Mouse (Mus musculus): ENCODE results near the gene Mad1l1.

Mad1l1 gene

DNA sequence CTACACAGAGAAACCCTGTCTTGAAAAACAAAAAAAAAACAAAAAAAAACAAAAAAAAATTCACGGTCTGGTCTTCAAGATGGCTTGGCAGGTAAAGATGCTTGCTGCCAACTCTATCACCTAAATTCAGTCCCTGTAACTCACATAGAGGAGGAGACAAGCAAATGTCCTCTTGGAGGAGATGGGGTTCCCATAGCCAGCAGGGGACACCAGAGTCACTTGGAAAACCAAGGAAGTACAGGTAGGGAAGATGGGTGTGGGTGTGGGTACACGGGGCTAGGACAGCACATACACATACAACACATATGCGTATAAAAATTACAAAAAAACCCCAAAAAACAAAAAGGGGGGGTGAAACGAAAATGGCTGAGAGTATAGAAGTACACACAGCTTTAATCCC is 21.5 kb upstream of the Mad1l1 start:
- Histone ChIP-seq H3K36me3 (ENCODE audit: control insufficient read depth, insufficient read depth, low read length, poor library complexity, severe bottlenecking) (peaks cover 20% of the 10 kb centered on the region), H3K27me3 (ENCODE audit: control insufficient read depth, insufficient read depth, low read length, poor library complexity, severe bottlenecking) (no peaks in the 10 kb centered on the region)
- no peak for DNase-seq (ENCODE audit: low read depth, low spot score)

DNA sequence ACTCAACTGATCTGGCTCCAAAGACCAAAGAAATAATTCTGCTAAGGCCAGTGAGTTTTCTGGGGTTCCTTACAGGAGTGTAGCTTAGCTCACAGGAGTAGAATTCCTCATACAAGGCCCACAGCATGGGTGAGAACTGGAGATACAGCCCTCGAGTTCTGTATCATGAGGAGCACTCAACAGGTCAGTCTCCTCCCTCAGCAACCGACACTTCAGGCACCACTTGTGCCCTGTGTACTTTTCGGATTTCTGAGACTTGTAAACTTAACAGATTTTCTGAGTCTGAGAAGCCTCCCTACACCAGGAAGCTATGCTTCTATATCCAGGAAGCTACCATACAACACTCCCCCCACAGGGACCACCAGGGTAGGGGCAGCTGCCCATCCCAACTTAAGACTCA is 18.5 kb upstream of the Mad1l1 start:
- H3K36me3 ChIP-seq (ENCODE audit: control insufficient read depth, insufficient read depth, low read length, poor library complexity, severe bottlenecking), result peaks cover 8% of the 10 kb centered on the region
- H3K27me3 ChIP-seq (ENCODE audit: control insufficient read depth, insufficient read depth, low read length, poor library complexity, severe bottlenecking), result no peaks in the 10 kb centered on the region
- no peak for DNase-seq (ENCODE audit: low read depth, low spot score)

DNA sequence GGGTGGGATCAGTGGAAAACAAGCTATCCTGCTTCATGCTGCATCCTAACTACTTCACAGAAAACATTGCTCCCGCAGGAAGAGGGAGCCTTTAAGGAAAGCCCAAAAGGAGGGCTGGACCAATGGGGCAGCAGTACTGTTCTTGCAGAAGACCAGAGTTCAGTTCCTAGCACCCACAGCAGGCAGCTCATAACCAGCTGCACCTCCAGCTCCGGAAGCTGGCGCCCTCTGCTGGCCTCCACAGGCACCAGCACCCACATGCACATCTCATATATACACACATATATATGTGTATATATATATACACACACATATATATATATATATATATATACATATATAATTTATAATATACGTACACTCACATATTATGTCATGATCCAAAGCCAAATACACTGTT is 17.4 kb upstream of the Mad1l1 start:
- H3K36me3 ChIP-seq (ENCODE audit: control insufficient read depth, insufficient read depth, low read length, poor library complexity, severe bottlenecking), result peaks cover 8% of the 10 kb centered on the region
- no peaks in the 10 kb centered on the region for H3K27me3 ChIP-seq (ENCODE audit: control insufficient read depth, insufficient read depth, low read length, poor library complexity, severe bottlenecking)
- peak; percentile 37 for DNase-seq (ENCODE audit: low read depth, low spot score)

DNA sequence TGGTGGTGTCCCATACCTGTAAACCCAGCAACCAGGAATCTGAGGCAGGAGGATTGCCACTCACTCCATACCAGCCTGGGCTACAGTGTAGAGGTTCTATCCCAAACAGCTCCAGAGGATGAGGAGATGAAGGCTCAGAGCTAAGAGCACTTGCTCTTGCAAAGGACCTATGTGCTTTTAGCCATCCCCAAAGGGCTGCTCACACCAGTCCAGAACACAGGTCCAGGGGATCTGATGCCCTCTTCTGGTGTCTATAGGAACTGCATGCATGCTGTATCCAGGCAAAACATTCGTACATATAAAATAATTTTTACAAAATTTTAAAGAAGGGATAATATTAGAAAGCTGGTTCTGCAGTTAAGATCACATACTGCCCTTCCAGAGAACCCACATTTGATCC is 15.3 kb upstream of the Mad1l1 start:
- H3K27me3 ChIP-seq (ENCODE audit: control insufficient read depth, insufficient read depth, low read length, poor library complexity, severe bottlenecking), result no peaks in the 10 kb centered on the region
- DNase-seq (ENCODE audit: low read depth, low spot score), result peak; percentile 71
- H3K36me3 ChIP-seq (ENCODE audit: control insufficient read depth, insufficient read depth, low read length, poor library complexity, severe bottlenecking), result peaks cover 7% of the 10 kb centered on the region; the same call in 1 of the 2 replicates

DNA sequence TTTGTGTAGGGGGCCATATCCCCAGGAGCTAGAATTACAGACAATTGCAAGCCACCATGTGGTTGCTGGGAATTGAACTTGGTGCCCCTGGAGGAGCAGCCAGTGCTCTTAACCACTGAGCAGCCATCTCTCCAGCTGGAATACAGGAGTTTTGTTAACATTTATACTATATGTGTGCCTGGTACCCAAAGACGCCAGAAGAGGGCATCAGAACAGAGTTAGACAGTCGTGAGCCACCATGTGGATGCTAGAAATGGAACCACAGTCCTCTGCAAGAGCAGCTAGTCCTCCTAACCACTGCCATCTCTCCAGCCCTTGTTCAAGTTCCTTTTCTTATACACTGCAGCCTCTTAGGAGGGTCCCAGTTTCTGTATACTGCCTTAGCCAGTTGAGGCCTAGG is 12.3 kb upstream of the Mad1l1 start:
- H3K36me3 ChIP-seq (ENCODE audit: control insufficient read depth, insufficient read depth, low read length, poor library complexity, severe bottlenecking), result peaks cover 1% of the 10 kb centered on the region
- DNase-seq (ENCODE audit: low read depth, low spot score), result peak; percentile 71
- H3K27me3 ChIP-seq (ENCODE audit: control insufficient read depth, insufficient read depth, low read length, poor library complexity, severe bottlenecking), result no peaks in the 10 kb centered on the region

DNA sequence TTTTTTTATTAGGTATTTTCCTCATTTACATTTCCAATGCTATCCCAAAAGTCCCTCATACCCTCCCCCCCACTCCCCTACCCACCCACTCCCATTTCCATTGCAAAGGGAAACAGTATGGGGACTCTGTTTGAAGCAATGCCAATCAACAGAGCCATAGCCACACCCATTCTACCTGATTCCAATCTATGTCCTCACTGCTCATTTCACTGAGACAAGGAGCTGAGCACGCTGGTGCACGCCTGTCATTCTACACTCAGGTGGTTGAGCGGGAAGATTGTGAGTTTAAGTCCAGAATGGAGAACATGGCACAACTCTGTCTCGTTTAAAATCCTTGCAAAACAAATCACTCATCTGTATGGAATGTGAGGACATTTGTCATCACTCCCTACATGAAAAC is 11.2 kb upstream of the Mad1l1 start:
- no peak for DNase-seq (ENCODE audit: low read depth, low spot score)
- no peaks in the 10 kb centered on the region for H3K27me3 ChIP-seq (ENCODE audit: control insufficient read depth, insufficient read depth, low read length, poor library complexity, severe bottlenecking)
- H3K36me3 ChIP-seq (ENCODE audit: control insufficient read depth, insufficient read depth, low read length, poor library complexity, severe bottlenecking), result no peaks in the 10 kb centered on the region; the same call in 1 of the 2 replicates

DNA sequence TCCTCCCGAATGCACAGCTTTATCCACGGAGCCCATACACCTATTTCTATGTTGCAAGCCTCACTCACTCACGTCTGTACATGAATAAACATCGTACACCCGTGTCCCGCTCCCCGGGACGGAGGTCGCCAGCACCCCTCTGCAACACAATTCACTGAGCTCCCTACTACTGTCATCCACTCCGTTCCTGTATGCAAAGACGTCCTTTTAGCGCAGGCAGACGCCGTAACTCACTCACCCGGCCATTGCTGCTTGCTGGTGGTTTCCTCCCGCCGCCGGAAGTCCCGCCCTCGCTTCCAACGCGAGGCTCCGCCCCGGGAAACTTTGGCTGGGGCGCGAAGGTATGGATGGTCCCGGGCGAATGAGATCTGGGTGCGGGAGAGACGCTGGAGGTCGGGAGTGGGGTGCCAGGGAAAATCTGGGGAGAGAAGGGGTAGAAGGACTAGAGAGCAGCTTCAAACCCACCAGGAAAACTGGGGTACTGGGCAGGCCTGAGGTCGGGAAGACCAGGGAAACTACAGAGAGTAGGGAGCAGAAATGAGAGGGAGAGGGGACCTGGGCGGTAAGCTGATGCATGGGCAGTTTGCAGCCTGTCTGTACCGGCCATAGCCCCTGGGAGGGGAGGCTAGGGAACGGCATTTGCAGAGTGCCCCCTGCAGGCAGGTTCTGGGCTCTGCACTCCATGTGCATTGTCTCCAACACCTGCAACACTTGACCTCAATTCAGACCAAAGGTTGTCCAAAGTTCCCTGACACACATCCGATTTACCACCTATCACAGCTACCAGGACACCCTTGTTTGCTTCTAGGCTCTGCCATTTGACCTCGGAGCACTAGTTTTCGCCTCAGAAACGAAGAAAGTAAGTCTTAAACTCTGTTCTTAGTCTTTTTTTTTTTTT is 10.5 kb upstream of the Mad1l1 start, which contains the start of gene Mrm2:
Mrm2 (minus strand) TSS at position 284 of the 898 bp plus-strand sequence.
- Histone ChIP-seq H3K27me3 (ENCODE audit: control insufficient read depth, insufficient read depth, low read length, poor library complexity, severe bottlenecking) (no peaks in the 10 kb centered on the region), H3K36me3 (ENCODE audit: control insufficient read depth, insufficient read depth, low read length, poor library complexity, severe bottlenecking) (no peaks in the 10 kb centered on the region; the same call in 1 of the 2 replicates)
- DNase-seq (ENCODE audit: low read depth, low spot score), result peak; percentile 83

DNA sequence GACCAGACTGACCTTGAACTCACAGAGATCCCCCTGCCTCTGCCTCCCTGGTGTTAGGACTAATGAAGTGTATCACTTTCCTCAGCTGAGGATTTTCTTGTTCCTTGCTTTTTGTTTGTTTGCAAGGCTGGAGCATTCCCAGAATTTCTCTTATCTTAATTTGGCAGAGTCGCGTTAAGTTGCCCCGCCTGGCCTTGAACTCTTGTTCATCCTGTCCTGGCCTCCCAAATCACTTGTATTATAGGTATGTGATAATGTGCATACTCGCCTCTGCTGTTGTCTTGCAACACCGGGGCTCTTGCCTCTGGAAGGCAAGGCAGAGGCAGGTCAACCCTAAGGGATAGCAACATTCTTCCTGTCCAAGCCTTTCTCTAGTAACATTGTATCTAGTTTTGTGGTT is 2.7 kb upstream of the Mad1l1 start:
- DNase-seq (ENCODE audit: low read depth, low spot score), result no peak
- Histone ChIP-seq H3K27me3 (ENCODE audit: control insufficient read depth, insufficient read depth, low read length, poor library complexity, severe bottlenecking) (no peaks in the 10 kb centered on the region), H3K36me3 (ENCODE audit: control insufficient read depth, insufficient read depth, low read length, poor library complexity, severe bottlenecking) (no peaks in the 10 kb centered on the region; the same call in 1 of the 2 replicates)

DNA sequence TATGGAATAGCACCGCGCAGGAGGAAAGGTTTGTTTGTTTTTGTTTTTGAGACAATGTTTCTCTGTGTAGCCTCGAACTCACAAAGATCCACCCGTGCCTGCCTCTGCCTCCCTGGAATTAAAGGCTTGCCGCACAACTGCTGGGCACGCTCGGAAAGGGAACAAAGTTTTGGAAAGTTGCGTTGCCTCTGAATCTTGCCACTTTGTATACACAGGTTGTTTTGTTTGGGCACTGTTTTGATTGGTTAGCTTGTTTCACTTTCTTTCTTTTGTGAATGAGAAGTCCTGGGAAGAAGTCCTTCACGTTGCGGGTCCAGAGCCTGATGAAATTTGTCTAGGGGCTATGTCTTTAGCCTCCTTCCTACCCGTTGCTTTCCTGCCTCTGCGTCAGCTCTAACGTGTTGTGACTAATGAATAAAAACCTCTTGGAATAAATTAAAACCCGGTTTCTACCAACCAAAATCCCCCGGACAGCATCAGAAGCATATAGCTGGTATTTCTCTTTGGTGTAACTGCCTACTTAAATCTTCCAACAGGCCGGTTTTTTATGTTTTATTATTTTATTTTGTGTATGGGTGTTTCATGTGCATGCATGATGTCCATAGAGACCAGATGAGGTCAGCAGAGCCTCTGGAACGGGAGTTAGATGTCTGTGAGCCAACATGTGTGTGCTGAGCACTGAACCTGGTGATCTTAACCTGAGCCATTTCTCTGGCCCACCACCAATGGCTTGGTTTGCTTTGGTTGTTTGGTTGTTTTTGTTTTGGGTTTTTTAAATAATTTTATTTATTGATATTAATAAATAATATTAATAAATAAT is 614 bp upstream of the Mad1l1 start:
- H3K27me3 ChIP-seq (ENCODE audit: control insufficient read depth, insufficient read depth, low read length, poor library complexity, severe bottlenecking), result no peaks in the 10 kb centered on the region
- H3K36me3 ChIP-seq (ENCODE audit: control insufficient read depth, insufficient read depth, low read length, poor library complexity, severe bottlenecking), result no peaks in the 10 kb centered on the region
- peak; percentile 47 for DNase-seq (ENCODE audit: low read depth, low spot score)

DNA sequence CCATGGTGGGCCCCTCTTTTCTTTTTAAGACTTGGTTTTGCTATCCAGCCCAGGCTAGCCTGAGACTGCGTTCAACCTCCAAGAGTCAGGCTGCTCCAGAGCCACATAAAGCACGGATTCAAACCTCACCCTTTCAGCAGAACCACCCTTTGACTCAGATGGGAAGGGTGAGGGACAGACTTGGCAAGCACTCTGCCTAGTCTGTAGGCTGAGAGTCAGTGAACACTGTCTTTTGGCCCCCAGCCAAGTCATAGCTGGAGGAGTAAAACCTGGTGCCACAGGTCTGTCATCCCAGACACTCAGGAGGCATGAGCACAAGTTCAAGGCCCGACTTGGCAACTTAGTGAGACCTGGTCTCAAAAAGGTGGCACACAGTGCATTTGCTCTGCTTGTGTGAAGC is 4.6 kb downstream of the Mad1l1 start:
- Histone ChIP-seq H3K36me3 (ENCODE audit: control insufficient read depth, insufficient read depth, low read length, poor library complexity, severe bottlenecking) (no peaks in the 10 kb centered on the region), H3K27me3 (ENCODE audit: control insufficient read depth, insufficient read depth, low read length, poor library complexity, severe bottlenecking) (no peaks in the 10 kb centered on the region)
- no peak for DNase-seq (ENCODE audit: low read depth, low spot score)

DNA sequence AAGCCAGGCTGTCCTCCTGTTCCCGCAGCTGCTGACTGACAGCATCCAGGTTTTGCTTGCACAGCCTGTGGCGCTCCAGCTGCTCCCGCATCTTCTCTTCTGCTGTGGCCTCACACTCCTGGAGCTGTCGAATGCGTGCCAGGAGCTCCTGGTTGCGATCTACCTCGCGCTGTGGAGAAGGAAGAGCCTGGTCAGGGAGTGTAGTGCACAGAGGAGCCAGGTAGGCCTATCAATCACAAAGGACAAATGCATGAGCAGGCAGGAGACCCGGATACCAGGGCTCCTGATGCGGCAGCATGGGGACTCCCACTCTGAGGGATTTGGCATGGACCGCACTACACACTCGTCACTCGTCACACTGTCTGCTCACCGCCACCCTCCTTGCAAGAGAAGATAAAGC is 13.8 kb downstream of the Mad1l1 start:
- no peak for DNase-seq (ENCODE audit: low read depth, low spot score)
- H3K27me3 ChIP-seq (ENCODE audit: control insufficient read depth, insufficient read depth, low read length, poor library complexity, severe bottlenecking), result no peaks in the 10 kb centered on the region

DNA sequence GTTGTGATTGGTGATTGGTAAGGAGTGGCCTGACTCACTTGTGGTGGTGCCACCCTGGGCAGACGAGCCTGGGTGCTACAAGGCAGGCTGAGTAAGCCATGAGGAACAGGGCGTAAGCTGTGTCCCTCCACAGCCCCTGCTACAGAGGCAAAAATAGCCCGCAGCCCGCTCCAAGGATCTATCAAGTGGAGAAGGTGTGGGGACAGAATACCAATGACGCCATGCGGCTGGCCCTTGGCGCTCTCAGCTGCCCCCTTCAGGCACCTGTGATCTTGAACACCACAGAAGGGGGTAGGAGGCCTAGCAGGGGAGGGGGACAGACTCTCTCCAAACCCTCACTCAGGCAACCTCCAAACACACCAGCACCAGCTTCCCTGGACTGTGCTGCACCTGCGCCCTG is 15.3 kb downstream of the Mad1l1 start:
- no peaks in the 10 kb centered on the region for H3K27me3 ChIP-seq (ENCODE audit: control insufficient read depth, insufficient read depth, low read length, poor library complexity, severe bottlenecking)
- H3K36me3 ChIP-seq (ENCODE audit: control insufficient read depth, insufficient read depth, low read length, poor library complexity, severe bottlenecking), result peaks cover 3% of the 10 kb centered on the region; the same call in 1 of the 2 replicates
- DNase-seq (ENCODE audit: low read depth, low spot score), result no peak

More for the DNA sequence above, 13.8 kb downstream of the Mad1l1 start:
- H3K36me3 ChIP-seq (ENCODE audit: control insufficient read depth, insufficient read depth, low read length, poor library complexity, severe bottlenecking), result peaks cover 3% of the 10 kb centered on the region; the same call in 1 of the 2 replicates

DNA sequence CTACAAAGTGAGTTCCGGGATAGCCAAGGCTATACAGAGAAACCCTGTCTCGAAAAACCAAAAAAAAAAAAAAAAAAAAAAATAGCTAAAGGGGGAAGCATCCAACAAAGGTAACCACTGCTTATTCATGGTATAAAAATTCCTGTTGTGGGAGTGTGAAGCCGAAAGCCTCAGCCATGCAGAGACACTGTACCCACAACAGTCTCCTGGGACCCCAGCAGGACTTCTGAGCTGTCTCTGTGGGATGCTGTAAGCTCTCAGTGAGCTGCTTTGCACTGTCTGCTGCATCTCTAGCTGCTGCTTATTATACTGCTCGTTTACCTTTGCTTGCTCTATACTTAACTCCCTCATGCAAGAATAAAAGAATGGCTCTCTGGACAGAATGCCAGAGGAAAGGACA is 23.1 kb downstream of the Mad1l1 start:
- no peak for DNase-seq (ENCODE audit: low read depth, low spot score)
- Histone ChIP-seq H3K27me3 (ENCODE audit: control insufficient read depth, insufficient read depth, low read length, poor library complexity, severe bottlenecking) (no peaks in the 10 kb centered on the region), H3K36me3 (ENCODE audit: control insufficient read depth, insufficient read depth, low read length, poor library complexity, severe bottlenecking) (no peaks in the 10 kb centered on the region; the same call in 1 of the 2 replicates)

DNA sequence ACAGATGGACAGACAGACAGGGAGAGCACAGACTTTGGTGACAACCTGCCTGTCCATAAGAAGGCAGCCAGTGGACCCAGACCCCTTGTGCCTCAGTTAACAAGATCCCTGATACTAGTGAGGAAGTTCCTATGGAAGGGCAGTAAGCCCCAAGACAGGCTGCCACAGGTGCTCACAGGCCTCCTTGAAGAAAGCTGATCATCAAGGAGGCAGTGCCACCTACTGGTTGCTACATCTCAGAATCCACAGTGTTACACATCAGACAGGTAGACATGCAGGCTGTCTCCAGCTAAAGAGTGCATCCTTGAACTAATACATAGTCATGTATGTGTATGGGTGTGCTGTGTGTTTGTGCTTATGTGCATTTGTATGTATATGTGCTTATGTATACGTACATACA is 29.2 kb downstream of the Mad1l1 start:
- Histone ChIP-seq H3K36me3 (ENCODE audit: control insufficient read depth, insufficient read depth, low read length, poor library complexity, severe bottlenecking) (peaks cover 3% of the 10 kb centered on the region; the same call in 1 of the 2 replicates), H3K27me3 (ENCODE audit: control insufficient read depth, insufficient read depth, low read length, poor library complexity, severe bottlenecking) (no peaks in the 10 kb centered on the region)
- DNase-seq (ENCODE audit: low read depth, low spot score), result peak; percentile 78

DNA sequence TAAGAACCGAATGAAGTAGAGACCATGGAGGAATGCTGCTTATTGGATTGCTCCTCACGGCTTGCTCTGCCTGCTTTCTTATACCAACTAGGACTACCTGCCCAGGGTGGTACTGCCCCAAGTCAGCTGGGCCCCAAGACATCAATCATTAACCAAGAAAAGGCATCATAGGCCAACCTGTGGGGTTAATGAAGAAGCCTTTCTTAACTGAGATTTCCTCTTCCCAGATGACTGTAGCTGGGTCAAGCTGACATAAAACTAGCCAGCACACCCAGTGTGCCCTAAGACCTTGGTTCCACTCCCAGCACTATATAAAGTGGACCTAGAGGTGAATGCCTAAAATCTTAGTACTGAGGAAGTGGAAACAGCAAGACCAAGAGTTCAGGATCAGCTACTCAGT is 32.2 kb downstream of the Mad1l1 start:
- DNase-seq (ENCODE audit: low read depth, low spot score), result no peak
- H3K27me3 ChIP-seq (ENCODE audit: control insufficient read depth, insufficient read depth, low read length, poor library complexity, severe bottlenecking), result no peaks in the 10 kb centered on the region
- H3K36me3 ChIP-seq (ENCODE audit: control insufficient read depth, insufficient read depth, low read length, poor library complexity, severe bottlenecking), result peaks cover 3% of the 10 kb centered on the region; the same call in 1 of the 2 replicates

Measured in splenic B cell, adult 2 months (primary cell).